Mouse (Mus musculus) kidney, embryonic 16.5 days (tissue): ENCODE results near the gene Tlcd2. TPM values are rescaled to one million over a fixed set of nuclear protein-coding genes. Genes with fewer than 3 reads are reported as not detected.

Experiments used
- ATAC-seq: fragments of 200-750 bp; cut with Nextera tagmentation; 2 replicates; pipeline ENCODE4 v1.8.0; 2017; ENCODE audit warnings: moderate TSS enrichment; ENCODE audit not compliant: low FRiP score, low TSS enrichment
- H3K27ac ChIP-seq: fragments of 300-500 bp; sonication (generic); 2 replicates; pipeline ENCODE4 v1.5.1; 2014; ENCODE audit warnings: low read length
- H3K27me3 ChIP-seq: fragments of 300-500 bp; sonication (generic); 2 replicates; pipeline ENCODE4 v1.6.1; 2014; ENCODE audit warnings: low read length, control low read depth, mixed read lengths; ENCODE audit not compliant: insufficient read depth
- H3K36me3 ChIP-seq: fragments of 300-500 bp; sonication (generic); 2 replicates; pipeline ENCODE4 v1.6.1; 2014; ENCODE audit warnings: low read length, control low read depth, mixed read lengths; ENCODE audit not compliant: insufficient read depth
- H3K4me1 ChIP-seq: fragments of 300-500 bp; sonication (generic); 2 replicates; pipeline ENCODE4 v1.6.1; 2014; ENCODE audit warnings: low read length, control low read depth, mixed read lengths; ENCODE audit not compliant: insufficient read depth
- H3K4me2 ChIP-seq: fragments of 300-500 bp; sonication (generic); replicated peaks from 2 replicates; pipeline ENCODE4 v1.6.1; 2014; ENCODE audit warnings: low read depth, low read length
- H3K4me3 ChIP-seq: fragments of 300-500 bp; sonication (generic); 2 replicates; pipeline ENCODE4 v1.5.1; 2014; ENCODE audit warnings: mild to moderate bottlenecking, low read length
- H3K9ac ChIP-seq: fragments of 300-500 bp; sonication (generic); replicated peaks from 2 replicates; pipeline ENCODE4 v1.6.1; 2014; ENCODE audit warnings: low read length
- H3K9me3 ChIP-seq: fragments of 300-500 bp; sonication (generic); 2 replicates; pipeline ENCODE4 v1.6.1; 2016; ENCODE audit warnings: low read length, control low read depth
- WGBS: fragments of 180-500 bp; shearing (Covaris S2); extraction: QIAGEN DNeasy Blood & Tissue Kit; methylation state at CpG from one replicate; pipeline ENCODE4 v1.1.7; 2014; 5-methylcytosine and 5-hydroxymethylcytosine counted together
- polyA plus RNA-seq: library from polyadenylated mRNA; unstranded; fragments of >200 nt; fragmentation: Nextera tagmentation; extraction: Ambion mirVana; gene quantifications from 2 replicates; pipeline ENCODE4 v1.2.1, GENCODE M21; 2015

The Tlcd2 gene
- polyA plus RNA-seq, 1 experiment from 2014 or later, result 27.1 TPM

- H3K9ac ChIP-seq, result peak within 1 kb of the TSS; percentile 72
- H3K4me1 ChIP-seq, result peaks cover 25% of the 10 kb centered on the region
- no peaks in the 10 kb centered on the region for H3K9me3 ChIP-seq
- H3K36me3 ChIP-seq, result peaks cover 39% of the 10 kb centered on the region
- WGBS, result 1% methylated on average over 43 of the region's 43 CpGs
- peak; percentile 80 for ATAC-seq
- peak within 1 kb of the TSS; percentile 94 for H3K4me2 ChIP-seq
- H3K27me3 ChIP-seq, result no peaks in the 10 kb centered on the region
- H3K4me3 ChIP-seq, result peak within 1 kb of the TSS; percentile 55
- peak within 1 kb of the TSS; percentile 83 for H3K27ac ChIP-seq
Observed at GRCm38 (mm10) chr11:75509741-75510626, 48.5 kb downstream of the Tlcd2 start, which contains the start of gene Rilp. Gene Rilp (plus strand): TSS chr11:75510094.

- H3K4me3 ChIP-seq, result peak overlapping the region; percentile 55
- 1% methylated on average over 24 of the region's 24 CpGs for WGBS
- peak overlapping the region; percentile 72 for H3K9ac ChIP-seq
- H3K27ac ChIP-seq, result peak overlapping the region; percentile 83
- H3K4me1 ChIP-seq, result peaks cover 25% of the 10 kb centered on the region
- peaks cover 36% of the 10 kb centered on the region for H3K36me3 ChIP-seq
- ATAC-seq, result peak; percentile 86
- no peaks in the 10 kb centered on the region for H3K9me3 ChIP-seq
- peak overlapping the region; percentile 94 for H3K4me2 ChIP-seq
- H3K27me3 ChIP-seq, result no peaks in the 10 kb centered on the region
Observed at GRCm38 (mm10) chr11:75510627-75510993, 49.1 kb downstream of the Tlcd2 start.

GRCm38 (mm10) chr11:75511213-75511612 lies 49.7 kb downstream of the Tlcd2 start:
- H3K9ac ChIP-seq, result no peak overlapping the region
- peaks cover 25% of the 10 kb centered on the region for H3K4me1 ChIP-seq
- no peaks in the 10 kb centered on the region for H3K9me3 ChIP-seq
- WGBS, result 82% methylated on average over 6 of the region's 6 CpGs
- no peak overlapping the region for H3K4me2 ChIP-seq
- ATAC-seq, result no peak
- H3K27ac ChIP-seq, result no peak overlapping the region; the same call in 1 of the 2 replicates
- H3K36me3 ChIP-seq, result peaks cover 30% of the 10 kb centered on the region
- H3K4me3 ChIP-seq, result no peak overlapping the region
- no peaks in the 10 kb centered on the region for H3K27me3 ChIP-seq

- H3K4me3 ChIP-seq, result no peak overlapping the region
- no peak overlapping the region for H3K9ac ChIP-seq
- peaks cover 22% of the 10 kb centered on the region for H3K36me3 ChIP-seq
- H3K27me3 ChIP-seq, result no peaks in the 10 kb centered on the region
- peaks cover 25% of the 10 kb centered on the region for H3K4me1 ChIP-seq
- no peaks in the 10 kb centered on the region for H3K9me3 ChIP-seq
- ATAC-seq, result no peak
- H3K27ac ChIP-seq, result no peak overlapping the region
- WGBS, result 77% methylated on average over 9 of the region's 9 CpGs
- H3K4me2 ChIP-seq, result no peak overlapping the region
Observed at GRCm38 (mm10) chr11:75512301-75513018, 50.9 kb downstream of the Tlcd2 start.

- Histone ChIP-seq H3K4me3 (peak within 1 kb of the TSS; percentile 34), H3K4me2 (peak within 1 kb of the TSS; percentile 42), H3K9me3 (no peaks in the 10 kb centered on the region), H3K27ac (peak within 1 kb of the TSS; percentile 37; the same call in 1 of the 2 replicates), H3K36me3 (peaks cover 13% of the 10 kb centered on the region), H3K4me1 (peaks cover 24% of the 10 kb centered on the region), H3K27me3 (no peaks in the 10 kb centered on the region), H3K9ac (peak within 1 kb of the TSS; percentile 6)
- 35% methylated on average over 8 of the region's 8 CpGs for WGBS
- peak; percentile 28; the same call in 1 of the 2 replicates for ATAC-seq
Observed at GRCm38 (mm10) chr11:75513336-75513735, 51.8 kb downstream of the Tlcd2 start, which contains the start of gene Scarf1. Gene Scarf1 (plus strand): TSS chr11:75513540.

- Histone ChIP-seq H3K9me3 (no peaks in the 10 kb centered on the region), H3K4me2 (no peak overlapping the region), H3K4me1 (peaks cover 6% of the 10 kb centered on the region), H3K27me3 (no peaks in the 10 kb centered on the region), H3K36me3 (0 out of 2 replicates have a peak, but pooled peaks cover 2% of the 10 kb centered on the region), H3K9ac (no peak overlapping the region), H3K27ac (no peak overlapping the region), H3K4me3 (no peak overlapping the region)
- WGBS, result 89% methylated on average over 25 of the region's 25 CpGs
- no peak for ATAC-seq
Observed at GRCm38 (mm10) chr11:75515186-75515585, 53.7 kb downstream of the Tlcd2 start.

GRCm38 (mm10) chr11:75519834-75520633 lies 58.5 kb downstream of the Tlcd2 start:
- no peaks in the 10 kb centered on the region for H3K9me3 ChIP-seq
- 0 out of 2 replicates have a peak, but pooled peaks have one; percentile 31 for ATAC-seq
- H3K4me2 ChIP-seq, result no peak overlapping the region
- no peaks in the 10 kb centered on the region for H3K27me3 ChIP-seq
- H3K27ac ChIP-seq, result 0 out of 2 replicates have a peak overlapping the region, but pooled peaks have one; percentile 7
- H3K4me3 ChIP-seq, result no peak overlapping the region
- H3K9ac ChIP-seq, result 0 out of 2 replicates have a peak overlapping the region, but pooled peaks have one; percentile 11
- 0 out of 2 replicates have a peak, but pooled peaks cover 3% of the 10 kb centered on the region for H3K4me1 ChIP-seq
- 67% methylated on average over 15 of the region's 15 CpGs for WGBS
- 0 out of 2 replicates have a peak, but pooled peaks cover 2% of the 10 kb centered on the region for H3K36me3 ChIP-seq
